Mouse (Mus musculus) intestine, embryonic 14.5 days (tissue): ENCODE results near the gene Pou2f2. TPM values are rescaled to one million over a fixed set of nuclear protein-coding genes. Genes with fewer than 3 reads are reported as not detected.

ENCODE experiments used
- ATAC-seq: fragments of 200-750 bp; cut with Nextera tagmentation; replicated peaks from 2 replicates; pipeline ENCODE4 v1.8.0; 2017; ENCODE audit warnings: low read depth, moderate number of reproducible peaks, moderate TSS enrichment, moderate library complexity; ENCODE audit not compliant: low FRiP score, low TSS enrichment
- DNase-seq: peaks from one replicate; pipeline ENCODE4 v3.0.0-alpha.2; 2018; ENCODE audit warnings: low spot score
- H3K27ac ChIP-seq: fragments of 300-500 bp; sonication (generic); 2 replicates; pipeline ENCODE4 v1.5.1; 2014; ENCODE audit warnings: low read depth, mild to moderate bottlenecking, control low read depth
- H3K27me3 ChIP-seq: fragments of 300-500 bp; sonication (generic); replicated peaks from 2 replicates; pipeline ENCODE4 v1.6.1; 2014; ENCODE audit warnings: low read length, control low read depth; ENCODE audit not compliant: control insufficient read depth, insufficient read depth
- H3K36me3 ChIP-seq: fragments of 300-500 bp; sonication (generic); 2 replicates; pipeline ENCODE4 v1.6.1; 2014; ENCODE audit warnings: low read length, control low read depth; ENCODE audit not compliant: control insufficient read depth, insufficient read depth
- H3K4me1 ChIP-seq: fragments of 300-500 bp; sonication (generic); replicated peaks from 2 replicates; pipeline ENCODE4 v1.6.1; 2014; ENCODE audit warnings: low read length, control low read depth, mixed read lengths; ENCODE audit not compliant: control insufficient read depth, insufficient read depth
- H3K4me2 ChIP-seq: fragments of 300-500 bp; sonication (generic); 2 replicates; pipeline ENCODE4 v1.6.1; 2014; ENCODE audit warnings: low read length
- H3K4me3 ChIP-seq: fragments of 300-500 bp; sonication (generic); 2 replicates; pipeline ENCODE4 v1.5.1; 2014; ENCODE audit warnings: low read depth, low read length, control low read depth, mixed read lengths
- H3K9ac ChIP-seq: fragments of 300-500 bp; sonication (generic); 2 replicates; pipeline ENCODE4 v1.6.1; 2014; ENCODE audit warnings: mild to moderate bottlenecking, low read length
- H3K9me3 ChIP-seq: fragments of 300-500 bp; sonication (generic); 2 replicates; pipeline ENCODE4 v1.6.1; 2016; ENCODE audit warnings: low read length, control low read depth; ENCODE audit not compliant: control insufficient read depth
- WGBS: fragments of 180-500 bp; shearing (Covaris S2); extraction: QIAGEN DNeasy Blood & Tissue Kit; methylation state at CpG from one replicate; pipeline ENCODE4 v1.1.7; 2014; 5-methylcytosine and 5-hydroxymethylcytosine counted together
- polyA plus RNA-seq: library from polyadenylated mRNA; unstranded; fragments of >200 nt; fragmentation: Nextera tagmentation; extraction: Ambion mirVana; gene quantifications from 2 replicates; pipeline ENCODE4 v1.2.1, GENCODE M21; 2014

Gene Pou2f2
- polyA plus RNA-seq, 1 experiment from 2014 or later: 2.1 TPM

DNA sequence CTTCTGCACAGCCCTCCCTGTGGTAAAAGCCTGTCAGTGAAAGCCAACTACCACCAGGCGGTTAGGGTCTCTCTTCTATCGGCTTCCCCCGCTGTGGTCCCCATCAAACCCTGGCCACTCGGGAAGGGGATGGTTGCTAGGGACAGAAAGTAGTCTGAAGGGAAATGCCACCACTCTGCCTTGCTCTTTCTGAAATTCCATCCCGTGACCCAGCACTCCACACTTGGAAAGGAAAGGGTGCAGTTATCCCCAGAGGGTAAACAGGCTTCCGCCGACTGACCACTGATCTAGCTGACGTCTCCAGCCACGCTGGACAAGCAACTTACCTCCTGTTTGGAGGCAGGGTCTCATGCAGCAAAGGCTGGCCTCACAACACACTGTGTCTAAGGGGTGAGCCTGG is 51.6 kb downstream of the Pou2f2 start:
- WGBS: 59% methylated on average over 9 of the region's 9 CpGs
- Histone ChIP-seq H3K4me3 (no peak overlapping the region), H3K4me1 (no peaks in the 10 kb centered on the region), H3K9me3 (no peaks in the 10 kb centered on the region), H3K9ac (no peak overlapping the region), H3K4me2 (no peak overlapping the region), H3K36me3 (no peaks in the 10 kb centered on the region), H3K27ac (no peak overlapping the region), H3K27me3 (peaks cover 25% of the 10 kb centered on the region)
- ATAC-seq: no peak
- DNase-seq: no peak

DNA sequence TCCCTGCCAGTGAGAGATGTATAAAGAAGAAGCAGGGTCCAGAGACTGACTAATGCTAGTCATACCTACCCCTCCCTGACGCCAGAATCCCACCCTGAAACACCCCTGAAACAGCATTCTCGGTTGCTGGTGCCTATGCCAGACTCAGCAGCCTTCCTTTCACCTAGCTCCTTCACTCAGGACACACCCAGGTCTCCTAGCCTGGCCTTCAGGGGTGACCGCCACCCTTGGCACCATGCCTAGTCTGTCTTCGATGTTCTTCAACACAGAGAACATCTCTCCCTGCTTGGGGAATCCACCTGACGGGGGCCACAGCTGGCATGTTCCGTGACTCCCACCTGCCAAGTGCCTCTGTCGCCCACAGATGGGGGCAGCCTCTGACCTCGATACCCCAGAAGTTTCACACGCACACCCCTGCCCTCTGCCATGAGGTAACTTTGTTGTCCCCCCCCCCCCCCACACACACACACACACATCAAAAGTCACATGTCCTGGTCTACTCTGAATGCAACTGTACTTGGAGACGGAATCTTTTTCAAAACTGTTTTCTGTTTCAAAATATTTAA is 53.7 kb downstream of the Pou2f2 start:
- Histone ChIP-seq H3K9me3 (no peaks in the 10 kb centered on the region), H3K4me2 (no peak overlapping the region), H3K4me3 (no peak overlapping the region), H3K27ac (no peak overlapping the region), H3K27me3 (peaks cover 4% of the 10 kb centered on the region; the same call in 1 of the 2 replicates), H3K9ac (no peak overlapping the region), H3K4me1 (no peaks in the 10 kb centered on the region), H3K36me3 (no peaks in the 10 kb centered on the region)
- ATAC-seq (no peak), DNase-seq (no peak)
- WGBS: 75% methylated on average over 10 of the region's 10 CpGs

DNA sequence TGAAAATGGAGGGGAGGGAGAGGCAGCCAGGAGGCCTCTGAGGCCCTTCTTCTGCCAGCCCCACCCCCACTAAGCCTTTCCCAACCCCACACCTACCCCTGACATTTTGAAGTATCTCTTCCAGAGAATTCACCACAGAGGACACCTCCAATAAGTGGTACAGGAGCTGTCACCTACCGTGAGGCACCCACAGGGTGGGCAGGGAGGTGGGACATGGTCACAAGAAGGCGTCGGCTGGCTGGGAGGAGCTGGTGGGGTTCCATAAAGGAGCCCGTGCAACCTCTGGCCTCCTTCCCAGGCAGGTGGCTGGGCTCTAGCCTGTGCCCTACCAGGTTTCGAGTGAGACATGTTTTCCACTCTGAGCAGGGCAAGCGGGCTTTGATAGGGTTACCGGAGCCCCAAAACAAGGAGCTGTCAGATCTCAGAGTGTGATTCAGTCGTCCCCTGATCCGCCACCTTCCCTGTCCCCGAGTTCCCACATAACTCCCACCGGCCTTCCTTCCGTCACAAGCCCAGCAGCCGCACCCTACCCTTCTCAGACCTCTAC is 58.2 kb downstream of the Pou2f2 start:
- Histone ChIP-seq H3K4me3 (no peak overlapping the region), H3K4me2 (no peak overlapping the region), H3K27me3 (no peaks in the 10 kb centered on the region), H3K9me3 (no peaks in the 10 kb centered on the region), H3K36me3 (no peaks in the 10 kb centered on the region), H3K27ac (no peak overlapping the region), H3K4me1 (no peaks in the 10 kb centered on the region), H3K9ac (no peak overlapping the region)
- DNase-seq (no peak), ATAC-seq (no peak)
- 56% methylated on average over 13 of the region's 13 CpGs for WGBS

DNA sequence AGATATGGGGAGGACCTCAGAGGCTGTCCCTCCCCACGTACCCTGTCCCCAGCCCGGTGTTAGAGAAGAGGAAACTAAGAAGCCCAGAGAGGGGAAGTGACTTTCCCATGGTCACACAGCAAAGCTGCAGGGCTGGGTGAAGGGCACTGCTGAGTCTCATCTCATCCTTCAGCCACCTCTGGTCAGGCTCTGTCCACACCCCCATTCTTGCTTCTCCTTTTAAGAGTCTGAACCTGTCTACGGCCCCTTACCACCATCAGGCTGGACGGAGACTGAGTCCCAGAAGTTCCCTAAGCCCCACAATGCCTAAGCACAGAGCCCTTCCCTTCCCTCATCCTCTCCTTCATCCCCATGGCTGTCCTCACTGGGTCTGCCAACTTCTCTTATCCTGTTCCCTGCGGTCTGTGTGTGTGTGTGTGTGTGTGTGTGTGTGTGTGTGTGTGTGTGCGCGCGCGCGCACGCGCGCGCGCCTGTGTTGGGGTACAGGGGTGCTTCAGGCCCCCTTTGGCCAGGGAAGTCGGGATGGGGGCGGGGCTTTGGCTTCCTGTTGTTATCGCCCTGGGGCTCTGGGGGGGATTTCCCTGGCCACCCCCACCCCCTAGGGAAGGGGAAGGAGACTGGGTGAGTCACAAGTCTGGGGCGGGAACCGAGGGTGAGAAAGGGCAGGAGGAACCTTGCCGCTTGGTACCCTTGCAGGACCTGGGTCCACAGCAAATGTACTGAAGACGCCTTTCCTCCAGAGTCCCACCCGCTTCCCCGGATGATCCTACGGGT is 59.3 kb downstream of the Pou2f2 start:
- WGBS: 71% methylated on average over 16 of the region's 25 CpGs
- H3K4me2 ChIP-seq: no peak overlapping the region
- no peaks in the 10 kb centered on the region for H3K36me3 ChIP-seq
- H3K9me3 ChIP-seq: no peaks in the 10 kb centered on the region
- DNase-seq (no peak), ATAC-seq (no peak)
- H3K4me1 ChIP-seq: no peaks in the 10 kb centered on the region
- no peak overlapping the region for H3K4me3 ChIP-seq
- H3K27ac ChIP-seq: no peak overlapping the region
- peaks cover 2% of the 10 kb centered on the region; the same call in 1 of the 2 replicates for H3K27me3 ChIP-seq
- H3K9ac ChIP-seq: no peak overlapping the region

DNA sequence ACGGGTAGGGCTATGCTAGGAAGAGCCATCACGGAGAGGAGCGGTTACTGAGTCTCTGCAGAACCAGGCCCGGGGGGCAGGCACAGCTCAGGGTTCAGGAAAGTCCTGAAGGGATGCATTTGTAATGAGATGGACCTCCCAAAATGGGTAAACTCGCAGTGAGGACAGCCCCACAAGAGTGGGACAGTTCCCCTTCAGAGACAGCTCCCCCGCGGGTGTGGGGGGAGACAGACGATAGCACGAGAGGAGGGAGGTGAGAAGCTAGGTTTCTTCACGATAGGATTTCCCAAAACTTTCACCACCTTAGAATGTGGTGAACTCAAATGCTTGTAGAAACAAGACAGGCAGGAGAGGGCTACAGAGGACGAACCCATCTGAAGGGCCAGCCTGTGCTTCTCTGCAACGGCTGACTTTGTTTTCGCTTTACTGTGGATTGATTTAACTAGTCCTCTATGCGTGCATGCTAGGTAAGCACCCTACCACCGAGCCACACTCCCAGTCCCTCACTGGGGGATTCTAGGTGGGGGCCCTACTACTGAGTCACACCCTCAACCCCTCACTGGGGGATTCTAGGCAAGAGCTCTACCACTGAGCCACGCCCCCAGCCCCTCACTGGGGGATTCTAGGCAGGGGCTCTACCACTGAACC is 66.4 kb downstream of the Pou2f2 start:
- no peak overlapping the region for H3K27ac ChIP-seq
- no peak overlapping the region for H3K4me3 ChIP-seq
- DNase-seq (no peak), ATAC-seq (no peak)
- no peaks in the 10 kb centered on the region for H3K36me3 ChIP-seq
- H3K9me3 ChIP-seq: no peaks in the 10 kb centered on the region
- no peak overlapping the region for H3K9ac ChIP-seq
- peaks cover 7% of the 10 kb centered on the region; the same call in 1 of the 2 replicates for H3K27me3 ChIP-seq
- no peaks in the 10 kb centered on the region for H3K4me1 ChIP-seq
- no peak overlapping the region for H3K4me2 ChIP-seq
- WGBS: 80% methylated on average over 16 of the region's 16 CpGs

DNA sequence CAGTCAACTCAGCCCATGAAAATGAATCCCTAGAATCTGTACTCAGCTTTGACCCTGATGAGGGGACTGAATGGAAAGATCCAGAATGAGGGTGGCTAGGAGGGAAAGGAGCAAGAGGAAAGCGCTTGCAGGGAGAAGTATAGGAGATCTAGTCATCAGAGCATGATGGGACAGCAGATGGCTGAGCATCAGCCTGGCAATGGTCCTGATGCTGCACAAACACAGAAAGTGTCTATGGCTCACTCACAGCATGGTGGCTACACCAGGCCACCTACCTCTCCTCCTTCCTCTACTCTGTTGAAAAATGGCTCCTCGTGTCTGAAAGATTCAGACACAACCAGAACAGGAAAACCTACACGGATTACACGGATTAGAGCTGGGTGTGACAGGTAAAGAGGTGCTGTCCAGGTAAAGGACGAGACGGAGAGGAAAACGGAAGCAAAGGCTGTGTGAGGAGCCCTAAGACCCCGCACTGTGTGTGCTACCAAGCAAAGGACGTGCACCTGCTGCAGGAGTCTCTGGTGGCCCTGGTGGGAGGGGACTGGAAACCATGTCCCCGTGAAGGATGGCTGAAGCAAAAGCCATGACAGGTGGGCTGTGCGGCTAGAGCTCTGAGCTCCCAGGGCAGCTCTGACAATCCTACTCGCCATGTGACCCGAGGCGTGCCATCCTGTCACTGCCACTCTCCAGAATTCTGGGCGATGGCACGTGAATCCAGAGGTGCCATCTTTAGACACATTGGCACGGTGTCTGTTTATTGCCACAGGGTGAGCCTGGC is 67.2 kb downstream of the Pou2f2 start:
- Histone ChIP-seq H3K4me2 (no peak overlapping the region), H3K4me1 (no peaks in the 10 kb centered on the region), H3K4me3 (no peak overlapping the region), H3K36me3 (no peaks in the 10 kb centered on the region), H3K27me3 (peaks cover 7% of the 10 kb centered on the region; the same call in 1 of the 2 replicates), H3K9ac (no peak overlapping the region), H3K27ac (no peak overlapping the region), H3K9me3 (no peaks in the 10 kb centered on the region)
- DNase-seq: no peak
- ATAC-seq: no peak
- 84% methylated on average over 17 of the region's 17 CpGs for WGBS

DNA sequence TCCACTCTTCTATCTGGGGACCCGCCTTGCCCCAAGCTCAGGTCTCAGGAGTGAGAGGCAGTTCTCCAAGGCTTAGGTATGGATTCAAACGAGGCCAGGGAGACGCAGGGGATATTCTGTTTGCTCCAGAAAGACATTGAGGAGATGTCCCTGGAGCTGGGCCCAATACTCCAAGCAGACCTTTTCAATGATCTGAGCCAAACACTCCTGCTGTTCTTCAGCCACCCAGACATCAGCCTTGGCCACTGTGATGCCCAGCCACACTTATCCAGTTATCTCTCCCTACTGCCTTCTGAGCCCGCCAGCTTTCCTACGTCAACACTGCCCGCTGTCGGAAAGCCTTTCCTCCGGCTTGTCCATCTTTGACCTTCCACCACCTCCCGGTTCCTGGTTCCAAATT is 69.2 kb downstream of the Pou2f2 start:
- H3K4me1 ChIP-seq: no peaks in the 10 kb centered on the region
- ATAC-seq: no peak

DNA sequence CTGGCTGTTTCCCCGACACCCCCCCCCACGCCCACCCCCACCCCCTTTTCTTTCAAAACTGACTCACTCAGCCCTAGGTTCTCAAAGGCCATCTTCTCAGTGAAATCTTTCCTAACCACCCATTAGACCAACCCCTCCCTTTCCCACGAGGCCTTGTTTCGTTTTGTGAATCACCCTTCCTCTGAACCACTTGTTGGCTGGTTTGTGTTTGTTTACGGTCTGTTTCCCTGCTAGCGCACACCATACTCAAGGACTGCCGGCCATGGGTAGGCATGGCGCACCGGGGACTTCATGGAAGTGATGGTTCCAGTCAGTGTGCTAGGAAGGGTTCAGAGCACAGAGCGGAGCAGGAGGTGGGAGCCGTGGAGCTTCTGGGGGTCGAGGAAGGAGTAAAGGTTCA is 70.2 kb downstream of the Pou2f2 start:
- H3K27ac ChIP-seq: no peak overlapping the region
- 75% methylated on average over 12 of the region's 12 CpGs for whole genome bisulfite sequencing
- ATAC-seq: no peak
- no peaks in the 10 kb centered on the region for H3K4me1 ChIP-seq
- no peaks in the 10 kb centered on the region for H3K27me3 ChIP-seq
- H3K4me3 ChIP-seq: no peak overlapping the region
- H3K9ac ChIP-seq: no peak overlapping the region
- no peak for DNase-seq
- H3K4me2 ChIP-seq: no peak overlapping the region
- no peaks in the 10 kb centered on the region for H3K9me3 ChIP-seq
- H3K36me3 ChIP-seq: no peaks in the 10 kb centered on the region

More for the DNA sequence above, 69.2 kb downstream of the Pou2f2 start:
- 85% methylated on average over 9 of the region's 9 CpGs for WGBS
- Histone ChIP-seq H3K9me3 (no peaks in the 10 kb centered on the region), H3K4me2 (no peak overlapping the region), H3K4me3 (no peak overlapping the region), H3K36me3 (no peaks in the 10 kb centered on the region), H3K27me3 (peaks cover 6% of the 10 kb centered on the region; the same call in 1 of the 2 replicates), H3K9ac (no peak overlapping the region), H3K27ac (no peak overlapping the region)
- DNase-seq: no peak
